Mouse (Mus musculus): ENCODE data around the gene Snx9.

DNA sequence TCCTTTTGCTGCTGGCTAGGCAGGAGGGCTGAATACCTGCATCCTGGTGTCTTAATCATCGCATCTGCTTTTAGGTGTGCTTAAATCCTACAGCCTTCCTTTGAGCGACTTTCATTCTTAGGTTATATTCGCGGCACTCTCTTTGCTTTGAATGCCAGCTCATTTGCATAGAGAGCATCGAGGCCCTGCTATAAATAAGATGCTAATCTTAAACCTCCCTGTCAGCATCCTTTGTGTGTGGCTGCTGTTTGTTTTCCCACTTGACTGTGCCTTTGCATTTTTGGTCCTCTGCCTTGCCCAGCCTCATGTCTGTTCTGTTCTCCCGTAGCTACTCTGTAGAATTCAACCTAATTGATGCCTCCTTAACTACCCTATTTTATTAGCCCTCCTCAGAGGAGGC, 21.2 kb downstream of the Snx9 start:
- TF ChIP-seq CTCF (IDR thresholded peaks at IDR 0.05; ENCODE audit: low read depth) (no peak), EP300 (IDR thresholded peaks at IDR 0.05; ENCODE audit: low read depth) (no peak)

All from liver, embryonic 14.5 days (tissue).